Mouse (Mus musculus) spleen, postnatal 4 days (tissue): ENCODE measurements around the gene Ptger2.
"Not testable (repeated sequence)": the region's sequence is repeated elsewhere in the genome, so short reads cannot be mapped to it uniquely, and the experiment has no call there.

Experiments used
- DNase-seq, 2 experiments: peaks; one replicate each; pipeline ENCODE4 v3.0.0; 2022; ENCODE audit warnings: low spot score in 2 of 2

Ptger2 gene

DNA sequence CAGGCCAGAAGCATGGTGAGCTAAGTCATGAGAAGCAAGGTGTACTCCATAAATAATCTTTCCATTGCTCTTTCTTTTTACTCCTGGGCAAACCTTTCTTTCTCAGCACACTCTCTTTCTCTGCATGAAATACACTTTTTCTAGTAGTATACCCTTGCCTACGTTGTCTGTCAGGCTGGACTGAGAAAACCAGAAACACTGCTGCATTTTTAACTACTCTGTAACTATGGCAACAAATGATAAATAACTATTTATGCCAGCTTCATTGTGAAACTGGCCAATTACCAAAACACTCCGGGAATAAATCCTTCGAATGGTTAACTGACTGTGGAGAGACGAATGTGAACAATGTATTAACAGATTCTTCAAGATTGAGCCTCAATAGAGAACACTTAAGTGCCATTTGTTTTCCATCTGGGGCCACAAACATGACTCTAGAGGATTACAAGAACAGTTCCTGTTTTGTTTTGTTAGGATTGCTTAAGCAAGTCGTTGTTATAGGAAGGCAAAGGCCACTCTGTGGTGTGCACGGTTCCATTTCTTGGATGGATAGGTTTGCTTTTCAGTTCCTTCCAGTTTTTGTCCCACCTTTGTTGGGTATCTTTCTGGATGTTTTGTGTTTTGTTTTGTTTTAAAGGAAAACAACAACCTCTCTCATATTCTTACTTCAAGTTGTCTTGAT, at the start of gene Ptger2:
Gene Ptger2 (plus strand): TSS at position 522 of the 682 bp plus-strand sequence.
- DNase-seq = not testable (repeated sequence)

DNA sequence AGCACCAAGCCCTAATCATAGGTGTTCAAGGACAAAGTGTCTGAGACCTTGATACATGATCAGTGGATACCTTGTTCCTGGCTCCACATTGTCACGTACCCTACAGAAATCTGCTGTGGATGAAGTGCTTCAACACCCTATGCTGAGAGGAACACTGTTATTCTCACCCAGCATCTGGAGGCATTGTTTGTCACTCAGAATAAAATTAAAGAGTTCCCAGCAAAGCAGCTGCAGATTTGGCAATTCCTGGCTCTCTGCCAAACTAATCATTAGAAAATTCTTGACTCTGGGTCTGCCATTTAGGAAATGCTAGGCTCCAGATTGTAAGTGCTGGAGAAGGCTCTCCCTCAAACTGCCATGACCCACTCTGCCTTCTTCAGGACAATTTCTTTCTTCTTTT, 27.2 kb upstream of the Ptger2 start:
- no peak for DNase-seq

DNA sequence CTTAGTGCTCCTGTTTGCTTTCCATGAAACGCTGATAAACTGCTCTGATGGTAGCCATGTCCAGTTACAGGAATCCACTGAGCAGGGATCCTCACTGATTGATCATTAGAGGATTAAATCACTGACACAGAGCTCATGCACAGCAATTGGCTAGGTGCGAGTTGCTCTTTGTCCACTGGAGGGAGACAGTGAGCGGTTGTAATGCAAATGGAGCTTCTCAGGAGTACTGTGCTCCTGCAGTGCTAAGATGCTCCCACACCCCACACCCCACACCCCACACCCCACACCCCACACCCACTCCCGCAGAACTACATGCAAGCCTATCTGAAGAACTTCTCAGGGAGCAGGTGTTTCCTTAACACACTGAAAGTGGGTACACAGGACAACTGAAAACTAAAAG, 10.7 kb upstream of the Ptger2 start:
- DNase-seq = peak; percentile 44 to 76

DNA sequence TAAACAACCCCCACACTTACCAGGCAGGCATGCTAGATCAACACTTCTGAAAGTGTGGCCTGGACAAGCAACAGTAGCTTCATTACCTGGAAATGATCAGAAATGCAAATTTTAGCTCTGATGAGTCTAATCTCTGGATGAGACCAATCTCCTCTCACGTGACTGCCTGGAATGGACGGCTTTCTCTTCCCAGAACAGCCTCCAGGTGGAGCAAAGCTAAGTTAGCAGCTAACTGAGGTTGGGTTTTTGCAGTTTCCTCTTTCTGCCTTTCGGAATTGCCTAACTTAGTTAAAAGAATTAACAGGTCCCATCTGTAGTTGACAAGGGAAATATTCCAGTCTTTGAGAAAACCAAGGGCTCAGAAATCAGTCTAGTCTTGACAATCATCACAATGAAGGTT, 8.1 kb upstream of the Ptger2 start:
- no peak for DNase-seq

DNA sequence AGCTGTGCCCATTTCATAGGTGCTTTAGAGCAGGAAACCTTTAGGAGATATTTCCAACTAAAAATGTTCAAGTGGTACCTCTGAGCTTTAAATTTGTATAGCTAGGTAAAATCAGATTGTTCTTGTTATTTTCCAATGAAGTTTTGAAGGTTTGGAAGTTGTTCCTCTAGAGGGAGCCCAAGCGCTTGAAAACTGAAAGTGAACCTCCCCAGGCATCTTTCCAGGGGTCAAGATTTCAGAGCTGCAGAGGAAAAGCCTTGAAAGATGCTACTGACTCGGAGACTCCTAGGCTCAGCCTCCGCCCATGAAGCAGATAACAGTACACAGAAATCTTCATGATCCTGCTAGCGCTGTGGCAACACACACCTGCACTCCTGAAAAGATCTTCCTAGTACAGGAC, 6.5 kb upstream of the Ptger2 start:
- DNase-seq = no peak

DNA sequence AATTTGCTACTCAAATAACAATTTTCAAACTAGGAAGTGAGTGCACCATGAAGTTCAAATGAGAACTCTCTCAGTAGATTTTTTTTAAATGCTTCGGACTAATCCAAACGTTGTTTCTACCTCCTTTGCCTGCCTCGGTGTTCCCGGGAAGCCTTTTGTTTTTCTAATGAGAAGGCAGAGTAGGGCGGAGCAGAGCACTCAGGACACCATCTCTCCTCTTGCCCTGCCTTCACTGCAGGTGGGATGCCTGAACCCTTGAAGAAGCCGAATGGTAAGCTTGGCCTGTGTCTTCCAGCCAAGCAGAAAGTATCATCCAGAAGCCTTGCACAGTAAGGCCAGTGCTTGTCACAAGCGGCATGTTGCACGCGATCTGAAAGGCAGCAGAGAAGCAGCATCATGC, 3.9 kb upstream of the Ptger2 start:
- DNase-seq = no peak

DNA sequence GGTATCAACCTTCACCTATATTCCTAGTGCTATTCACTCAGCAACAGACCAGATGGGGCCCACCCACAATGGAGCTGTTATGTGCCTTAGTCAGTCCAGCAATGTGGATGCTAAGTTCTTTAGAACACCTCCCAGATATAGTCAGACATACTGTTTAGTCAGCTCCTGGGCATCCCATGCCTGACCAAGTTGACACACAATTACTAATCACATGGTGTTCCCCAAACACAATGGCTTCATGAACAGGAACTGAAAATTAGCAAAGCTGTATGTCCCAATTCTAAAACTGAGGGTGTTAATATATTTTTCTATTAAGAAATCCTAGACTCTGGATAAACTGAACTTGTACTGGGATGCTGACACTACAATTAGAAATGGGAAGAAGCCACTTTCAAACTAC, 1.7 kb upstream of the Ptger2 start:
- no peak for DNase-seq

DNA sequence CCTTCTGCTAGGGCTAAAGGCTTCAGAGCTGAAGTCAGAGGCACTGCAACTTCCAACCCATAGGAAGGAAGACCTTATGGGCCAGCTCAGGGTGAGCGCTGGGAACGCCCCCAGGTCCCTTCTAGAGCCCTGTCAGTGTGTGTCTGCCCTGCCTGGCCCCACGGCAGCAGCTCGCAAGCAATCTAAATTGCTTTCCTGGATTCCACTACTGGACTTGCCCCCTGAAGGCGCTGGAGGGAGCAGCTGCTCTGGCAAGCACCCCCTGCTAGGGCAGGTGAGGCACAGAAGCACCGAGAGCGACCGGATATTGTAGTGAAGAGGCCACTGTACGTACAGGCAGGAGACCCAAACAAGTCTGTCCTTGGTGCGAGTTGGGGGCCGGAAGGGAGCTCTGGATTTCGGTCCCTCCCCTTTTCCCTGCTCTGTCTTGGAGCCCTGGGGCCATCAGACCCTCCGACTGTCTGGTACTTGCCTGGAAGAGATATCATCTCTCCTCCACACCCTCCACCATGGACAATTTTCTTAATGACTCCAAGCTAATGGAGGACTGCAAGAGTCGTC, 541 bp downstream of the Ptger2 start:
- DNase-seq = peak; percentile 22 to 69

DNA sequence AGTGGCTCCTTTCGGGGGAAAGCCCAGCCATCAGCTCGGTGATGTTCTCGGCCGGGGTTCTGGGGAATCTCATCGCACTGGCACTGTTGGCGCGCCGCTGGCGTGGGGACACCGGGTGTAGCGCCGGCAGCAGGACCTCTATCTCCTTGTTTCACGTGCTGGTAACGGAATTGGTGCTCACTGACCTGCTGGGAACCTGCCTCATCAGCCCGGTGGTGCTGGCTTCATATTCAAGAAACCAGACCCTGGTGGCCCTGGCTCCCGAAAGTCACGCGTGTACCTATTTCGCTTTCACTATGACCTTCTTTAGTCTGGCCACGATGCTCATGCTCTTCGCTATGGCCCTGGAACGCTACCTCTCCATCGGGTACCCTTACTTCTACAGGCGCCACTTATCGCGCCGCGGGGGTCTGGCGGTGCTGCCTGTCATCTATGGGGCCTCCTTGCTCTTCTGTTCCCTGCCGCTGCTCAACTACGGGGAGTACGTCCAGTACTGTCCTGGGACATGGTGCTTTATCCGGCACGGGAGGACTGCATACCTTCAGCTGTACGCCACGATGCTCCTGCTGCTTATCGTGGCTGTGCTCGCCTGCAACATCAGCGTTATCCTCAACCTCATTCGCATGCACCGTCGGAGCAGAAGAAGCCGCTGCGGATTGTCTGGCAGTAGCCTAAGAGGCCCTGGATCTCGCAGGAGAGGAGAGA, 1.2 kb downstream of the Ptger2 start:
- DNase-seq = peak in 1 of 2 experiments; percentile 68

DNA sequence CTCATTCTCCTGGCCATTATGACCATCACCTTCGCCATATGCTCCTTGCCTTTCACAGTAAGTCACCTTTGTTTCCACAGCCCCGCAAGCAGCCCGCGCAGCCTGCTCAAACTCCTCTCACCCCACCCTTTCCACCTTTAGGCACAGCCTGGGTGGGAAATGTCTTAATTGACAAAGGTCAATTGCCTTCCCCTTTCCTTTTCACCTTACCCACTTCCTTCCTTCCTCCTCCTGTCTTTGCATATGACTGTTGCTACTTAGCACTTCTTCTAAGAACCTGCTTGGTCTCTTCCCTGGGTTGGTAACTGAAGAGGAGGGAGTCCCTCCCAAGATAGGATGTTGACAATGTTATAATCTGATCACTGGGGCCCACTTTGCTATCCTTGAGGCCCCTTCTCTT, 1.8 kb downstream of the Ptger2 start:
- no peak for DNase-seq

DNA sequence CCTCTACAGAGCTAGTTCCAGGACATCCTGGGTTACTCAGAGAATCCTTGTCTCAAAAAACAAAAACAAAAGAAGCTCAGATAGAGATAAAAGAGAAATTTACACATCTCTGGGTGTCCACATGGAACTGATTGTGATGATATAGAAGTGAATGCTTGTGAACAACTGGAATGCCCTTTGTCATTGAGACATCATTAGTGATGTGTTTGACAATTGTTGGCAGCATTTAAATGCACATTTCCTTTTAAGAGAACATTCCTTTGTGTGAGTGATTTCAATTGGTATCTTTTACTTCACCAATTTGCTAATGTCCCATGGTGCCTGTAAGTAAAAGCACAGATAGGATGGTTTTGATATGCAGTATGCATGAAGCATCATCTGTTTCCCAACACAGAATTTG, 6.3 kb downstream of the Ptger2 start:
- no peak for DNase-seq

DNA sequence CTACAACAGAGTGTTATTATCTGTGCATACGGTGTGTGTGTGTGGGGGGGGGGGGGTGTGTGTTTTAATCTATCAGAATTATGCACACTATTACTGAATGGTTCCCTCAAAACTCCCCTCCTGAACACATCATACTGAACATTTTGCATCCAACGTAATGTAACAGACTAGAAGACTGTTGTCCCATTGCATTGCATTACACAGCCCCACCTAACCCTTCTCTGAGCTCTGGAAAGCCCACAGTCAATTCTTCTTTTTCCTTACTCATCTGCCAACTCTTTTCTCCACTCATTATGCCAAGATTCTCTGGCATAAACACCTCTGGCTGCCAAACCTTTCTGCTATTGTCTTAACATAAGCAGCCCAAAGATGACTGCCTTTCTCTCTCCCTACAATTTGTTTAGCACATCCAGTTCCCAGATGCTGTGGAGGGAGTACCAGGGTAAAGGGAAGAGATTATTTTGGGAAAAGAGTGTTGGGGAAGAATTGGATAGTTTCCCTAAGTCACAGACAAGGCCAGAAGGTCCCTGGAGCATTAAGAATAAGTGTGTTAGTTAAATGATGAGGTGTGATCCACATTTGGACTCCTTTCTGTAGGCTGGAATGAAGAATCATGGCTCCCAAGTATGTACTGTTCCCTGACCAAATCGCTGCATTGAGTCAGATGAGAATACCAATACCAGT, 12.2 kb downstream of the Ptger2 start:
- no peak for DNase-seq

DNA sequence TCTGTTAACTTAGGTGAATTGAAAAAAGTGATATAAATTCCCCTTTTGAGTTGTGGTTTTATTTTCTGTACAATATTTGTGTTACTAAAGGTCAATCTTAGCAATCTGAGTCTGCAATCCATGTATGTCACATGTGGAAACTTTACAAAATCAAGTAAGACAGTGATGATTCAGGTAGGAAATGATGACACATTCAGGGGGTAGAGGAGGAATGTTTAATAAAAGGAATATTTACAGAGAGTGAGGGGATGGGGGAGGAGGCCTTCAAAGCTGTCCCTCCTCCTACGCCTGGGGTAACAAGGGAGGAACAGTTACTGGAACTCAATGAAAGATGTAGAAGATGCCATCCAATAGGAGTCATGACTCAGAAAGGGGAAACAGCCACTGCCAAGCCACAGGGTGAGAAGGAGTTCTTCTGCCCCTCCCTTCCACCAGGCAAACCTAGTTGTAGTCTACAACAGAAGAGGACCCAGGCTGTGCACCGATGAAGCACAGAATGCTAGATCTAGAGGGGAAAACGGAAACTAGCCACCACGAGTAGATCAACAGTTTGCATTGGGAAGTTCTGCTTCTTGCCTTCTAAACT, 17.8 kb downstream of the Ptger2 start:
- DNase-seq = peak in 1 of 2 experiments; percentile 52

DNA sequence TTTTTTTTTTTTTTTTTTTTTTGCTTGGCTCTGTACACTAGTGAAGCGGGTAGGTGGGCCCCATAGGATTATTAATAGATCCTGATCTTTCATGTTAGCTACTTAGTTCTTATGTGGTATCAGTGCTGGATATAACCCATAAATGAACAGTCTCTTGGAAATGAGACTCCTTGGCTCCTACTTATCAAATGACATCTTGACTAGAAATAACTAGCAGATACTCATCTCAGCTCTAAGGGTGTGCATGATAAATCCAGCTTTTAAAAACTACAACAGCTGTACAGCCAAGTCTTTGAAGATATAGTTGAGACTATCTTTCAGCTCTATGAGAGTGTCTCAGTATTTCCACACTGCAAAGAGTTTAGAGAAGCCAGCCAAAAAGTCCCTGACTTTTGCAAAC, 21.2 kb downstream of the Ptger2 start:
- DNase-seq = no peak

DNA sequence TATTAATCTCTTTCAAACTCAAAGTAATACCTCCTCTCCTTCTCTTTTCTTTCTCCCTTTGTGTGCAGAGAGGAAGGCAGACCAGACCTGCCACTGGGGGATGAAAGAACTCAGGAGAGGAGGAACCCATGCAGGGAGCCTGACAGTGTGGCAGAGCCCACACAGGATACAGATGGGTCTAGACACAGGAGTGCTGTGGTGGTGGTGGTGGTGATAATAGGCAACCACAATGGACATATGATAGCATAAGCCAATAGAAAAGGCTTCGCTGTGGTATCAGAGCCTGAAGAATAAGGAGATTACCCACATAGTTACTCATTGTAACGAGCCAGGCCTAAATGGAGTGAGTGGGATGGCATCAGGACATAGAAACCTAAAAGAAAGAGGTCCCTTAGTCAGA, 23.3 kb downstream of the Ptger2 start:
- DNase-seq = peak in 1 of 2 experiments; percentile 41

DNA sequence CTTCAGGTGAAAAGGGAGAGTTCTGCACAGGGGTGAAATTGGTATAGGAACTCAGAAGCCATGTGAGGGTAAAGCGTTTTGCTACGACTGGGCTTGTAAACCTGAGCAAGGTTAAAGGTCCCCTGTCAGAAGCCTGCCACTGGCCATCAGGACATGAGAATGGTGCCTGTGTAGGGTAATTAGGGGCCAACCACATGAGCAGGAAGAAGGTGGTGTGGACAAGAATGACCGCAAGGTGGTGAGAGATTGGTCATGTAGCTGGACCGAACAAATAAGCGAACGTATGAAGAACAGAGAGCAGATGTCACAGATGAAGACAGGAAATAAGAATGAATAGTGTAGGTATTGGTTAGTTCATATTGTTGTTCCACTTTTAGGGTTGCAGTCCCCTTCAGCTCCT, 23.7 kb downstream of the Ptger2 start:
- DNase-seq = peak in 1 of 2 experiments; percentile 34

DNA sequence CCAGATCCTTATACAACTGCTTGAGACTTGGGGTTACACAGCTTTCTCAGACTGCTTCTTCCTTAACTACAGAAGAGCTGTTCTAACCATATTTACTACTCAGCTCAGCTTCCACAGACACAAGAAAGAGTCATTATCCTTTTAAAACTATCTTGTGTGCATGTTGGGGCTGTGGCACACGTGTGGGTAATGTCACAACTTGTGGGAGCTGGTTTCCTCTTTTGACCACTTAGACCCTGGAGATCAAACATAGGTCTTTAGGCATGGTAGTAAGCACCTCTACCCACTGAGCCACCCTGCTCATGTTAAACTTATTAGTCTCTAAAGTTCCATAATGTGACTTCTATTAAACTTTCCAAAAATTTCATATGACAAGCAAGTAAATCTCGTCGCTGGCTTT, 33.6 kb downstream of the Ptger2 start:
- no peak for DNase-seq

DNA sequence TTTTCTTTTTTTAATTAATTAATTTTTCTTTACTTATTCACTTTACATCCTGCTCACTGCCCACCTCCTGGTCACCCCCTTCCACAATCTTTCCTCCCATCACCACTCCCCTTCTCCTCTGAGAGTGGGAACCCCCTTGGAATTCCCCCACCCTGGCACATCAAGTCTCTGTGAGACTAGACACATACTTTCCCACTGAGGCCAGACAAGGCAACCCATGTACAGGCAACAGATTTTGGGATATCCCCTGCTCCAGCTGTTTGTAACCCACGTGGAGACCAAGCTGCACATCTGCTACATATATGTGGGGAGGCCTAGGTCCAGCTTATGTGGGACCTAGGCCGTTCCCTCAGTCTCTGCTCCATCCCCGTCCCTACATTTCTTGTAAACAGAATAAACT, 46.3 kb downstream of the Ptger2 start:
- DNase-seq = no peak

DNA sequence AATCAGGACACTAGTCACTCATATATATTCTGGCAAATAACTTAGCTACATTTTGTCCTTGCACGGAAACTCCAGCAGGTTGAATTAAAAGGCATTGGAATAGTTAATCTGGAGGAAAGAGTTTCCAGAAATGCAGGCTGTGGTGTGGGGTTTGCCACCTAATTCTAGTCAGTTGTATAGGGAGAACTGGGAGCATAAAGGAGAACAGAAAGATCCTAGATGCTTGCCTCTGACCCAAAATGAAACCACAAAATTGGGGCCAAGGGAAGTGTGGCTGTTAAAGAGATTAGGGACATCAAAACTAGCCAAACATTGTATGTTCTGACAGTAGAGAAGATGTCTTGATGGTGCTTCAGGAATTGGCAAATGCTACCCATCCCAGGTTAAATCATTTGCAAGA, 48.6 kb downstream of the Ptger2 start:
- DNase-seq = no peak

DNA sequence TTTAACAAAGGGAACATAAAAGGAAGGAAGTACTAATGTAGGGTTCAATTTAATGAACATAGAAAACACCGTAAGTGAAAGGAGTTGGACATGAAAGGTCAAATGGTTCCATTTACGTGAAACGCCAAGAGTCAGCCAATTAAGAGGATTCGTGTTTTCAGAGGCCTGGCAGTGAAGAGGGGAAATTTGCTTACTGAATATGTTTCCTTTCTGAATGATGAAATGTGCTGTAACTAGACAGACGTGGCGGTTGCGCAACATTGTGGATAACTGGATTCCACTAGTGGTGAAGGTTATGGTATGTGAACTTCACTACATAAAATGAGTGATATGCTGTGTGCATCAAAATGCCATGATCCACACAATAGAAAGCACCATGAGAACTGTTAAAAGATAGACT, 50.1 kb downstream of the Ptger2 start:
- DNase-seq = peak in 1 of 2 experiments; percentile 12

DNA sequence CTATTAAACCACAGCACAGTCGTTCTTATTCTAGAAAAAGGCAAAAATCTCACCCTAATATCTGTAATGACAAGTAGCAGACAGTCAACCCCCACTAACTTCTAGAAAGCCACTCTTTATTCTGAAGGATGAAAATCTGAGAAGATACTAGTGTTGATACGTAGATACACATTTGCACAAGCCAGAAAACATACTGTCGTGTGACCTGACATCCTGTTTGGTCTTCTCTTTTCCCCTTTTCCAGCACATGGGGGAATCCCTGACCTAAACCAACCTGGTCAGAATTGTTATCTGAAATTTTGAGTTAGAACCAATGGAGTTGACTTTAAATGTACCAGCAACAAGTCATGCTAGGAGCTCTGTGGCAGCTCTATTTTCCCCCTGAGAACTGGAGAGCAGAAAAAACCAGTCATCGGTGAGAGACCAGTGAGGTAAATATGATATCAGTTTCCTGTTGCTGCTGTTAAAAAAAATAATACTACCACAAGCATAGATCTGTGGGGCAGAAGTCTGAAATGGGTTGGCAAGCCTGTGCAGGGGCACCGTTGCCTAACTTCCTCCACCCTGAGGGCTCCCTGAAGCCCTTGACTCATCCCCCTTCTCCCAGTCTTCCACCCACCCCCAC, 53.0 kb downstream of the Ptger2 start:
- DNase-seq = no peak

DNA sequence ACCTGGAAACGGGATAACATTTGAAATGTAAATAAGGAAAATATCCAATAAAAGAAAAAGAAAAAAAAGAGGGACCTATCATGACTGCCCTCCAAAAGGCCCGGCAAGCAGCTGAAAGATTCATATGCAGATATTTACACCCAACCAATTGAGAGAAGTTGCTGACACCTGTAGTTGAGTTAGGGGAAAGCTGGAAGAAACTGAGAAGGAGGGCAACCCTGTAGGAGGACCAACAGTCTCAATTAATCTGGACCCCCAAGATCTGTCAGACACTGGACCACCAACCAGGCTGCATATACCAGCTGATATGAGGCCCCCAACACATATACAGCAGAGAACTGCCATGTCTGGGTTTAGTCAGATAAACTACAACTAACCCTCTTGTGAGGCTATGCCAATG, 60.1 kb downstream of the Ptger2 start:
- DNase-seq = no peak
